17 mouse cellular contexts compared by ENCODE assay signal in genomic region chr16:58474875-58475274, GRCm38 (mm10). TPM values are rescaled to one million over a fixed set of nuclear protein-coding genes. Genes with fewer than 3 reads are reported as not detected.
A peak's percentile ranks its signal among the peaks of the same experiment; 100 is the strongest.
DNase-seq lines count a peak whose midpoint lies in the region; ATAC-seq and TF ChIP-seq lines count a peak whose summit lies in the region.
"Had no signal": no experiment of that assay in that cellular context is flagged by ENCODE, and none has a peak within 500 bp of the region (broad histone marks: within the 10 kb centered on the region; RNA-seq: fewer than 3 reads in every experiment).

No protein-coding gene starts in this region.

- no peak overlapping the region for H3K9ac ChIP-seq in heart, embryonic 14.5 days (ENCODE audit: low read length)
- H3K9ac ChIP-seq in intestine, embryonic 15.5 days: no peak overlapping the region
- H3K9ac ChIP-seq: embryonic facial prominence, embryonic 15.5 days; forebrain, embryonic 13.5 days; hindbrain, embryonic 14.5 days; liver, embryonic 15.5 days had no signal

- no peak for TF ChIP-seq POLR2A in bone marrow macrophage, adult 2 months (IDR thresholded peaks at IDR 0.05; ENCODE audit: borderline replicate concordance, low read depth, low read length)

- WGBS in heart, embryonic 14.5 days: 44% methylated on average over 3 of the region's 3 CpGs
- WGBS in intestine, embryonic 15.5 days: 71% methylated on average over 3 of the region's 3 CpGs
- 73% methylated on average over 3 of the region's 3 CpGs for WGBS in hindbrain, embryonic 10.5 days

- no peak for ATAC-seq in heart, embryonic 14.5 days (ENCODE audit: insufficient number of reproducible peaks, insufficient read depth, low FRiP score, low read depth)
- peak; percentile 81 for ATAC-seq in megakaryocyte progenitor cell, adult 5-6 weeks (replicated peaks; ENCODE audit: poor library complexity)
- ATAC-seq in intestine, embryonic 15.5 days: no peak
- ATAC-seq: forebrain, embryonic 13.5 days had no signal

- peaks cover 57% of the 10 kb centered on the region for H3K36me3 ChIP-seq in heart, embryonic 14.5 days (ENCODE audit: control insufficient read depth, insufficient read depth, low read length)
- peaks cover 10% of the 10 kb centered on the region; the same call in 1 of the 2 replicates for H3K36me3 ChIP-seq in intestine, embryonic 15.5 days
- H3K36me3 ChIP-seq in hindbrain, embryonic 10.5 days: peaks cover 47% of the 10 kb centered on the region

- H3K4me1 ChIP-seq in heart, embryonic 14.5 days (ENCODE audit: control insufficient read depth in 2 of 2, insufficient read depth in 2 of 2, low read length in 2 of 2): peaks cover 2 to 13% of the 10 kb centered on the region in 2 experiments
- peaks cover 27% of the 10 kb centered on the region for H3K4me1 ChIP-seq in bone marrow macrophage, adult 2 months (ENCODE audit: control insufficient read depth, insufficient read depth, low read length)
- peaks cover 5% of the 10 kb centered on the region; the same call in 1 of the 2 replicates for H3K4me1 ChIP-seq in intestine, embryonic 15.5 days (replicated peaks)
- H3K4me1 ChIP-seq in hindbrain, embryonic 10.5 days (replicated peaks): no peaks in the 10 kb centered on the region
- H3K4me1 ChIP-seq: embryonic facial prominence, embryonic 15.5 days; forebrain, embryonic 13.5 days; limb, embryonic 10.5 days; midbrain, embryonic 10.5 days had no signal

- H3K9me3 ChIP-seq in heart, embryonic 14.5 days (ENCODE audit: control insufficient read depth, low read length): 0 out of 2 replicates have a peak, but pooled peaks cover 3% of the 10 kb centered on the region
- H3K9me3 ChIP-seq in intestine, embryonic 15.5 days: no peaks in the 10 kb centered on the region
- peaks cover 9% of the 10 kb centered on the region for H3K9me3 ChIP-seq in hindbrain, embryonic 10.5 days
- H3K9me3 ChIP-seq: embryonic facial prominence, embryonic 15.5 days; limb, embryonic 10.5 days; liver, embryonic 15.5 days had no signal

- intact Hi-C loops in heart, postnatal 25 days (cut with DNase I): no loop called here

- no peak for TF ChIP-seq CTCF in bone marrow macrophage, adult 2 months (IDR thresholded peaks at IDR 0.05; ENCODE audit: low read depth, low read length)

- no peak overlapping the region for H3K4me2 ChIP-seq in heart, embryonic 14.5 days (ENCODE audit: low read length)
- no peak overlapping the region for H3K4me2 ChIP-seq in intestine, embryonic 15.5 days (replicated peaks)
- H3K4me2 ChIP-seq: embryonic facial prominence, embryonic 15.5 days; forebrain, embryonic 13.5 days; hindbrain, embryonic 14.5 days; liver, embryonic 15.5 days had no signal

- no peaks in the 10 kb centered on the region for H3K27me3 ChIP-seq in heart, embryonic 14.5 days (ENCODE audit: control insufficient read depth, insufficient read depth, low read length)
- no peaks in the 10 kb centered on the region for H3K27me3 ChIP-seq in intestine, embryonic 15.5 days (replicated peaks)
- H3K27me3 ChIP-seq in hindbrain, embryonic 10.5 days (ENCODE audit: insufficient read depth, poor library complexity, severe bottlenecking): no peaks in the 10 kb centered on the region
- H3K27me3 ChIP-seq: embryonic facial prominence, embryonic 15.5 days; forebrain, embryonic 13.5 days; liver, embryonic 15.5 days had no signal

- H3K4me3 ChIP-seq in heart, embryonic 14.5 days (ENCODE audit: control insufficient read depth in 1 of 2, insufficient read depth in 1 of 2, low read depth in 1 of 2, low read length in 2 of 2): no peak overlapping the region
- H3K4me3 ChIP-seq in bone marrow macrophage, adult 2 months (ENCODE audit: insufficient read depth, low read length): no peak overlapping the region
- no peak overlapping the region for H3K4me3 ChIP-seq in intestine, embryonic 15.5 days (replicated peaks)
- H3K4me3 ChIP-seq in hindbrain, embryonic 10.5 days: no peak overlapping the region
- H3K4me3 ChIP-seq: embryonic facial prominence, embryonic 15.5 days; forebrain, embryonic 13.5 days; limb, embryonic 10.5 days; liver, embryonic 15.5 days; midbrain, embryonic 10.5 days had no signal

- no peak for DNase-seq in heart, postnatal 25 days (ENCODE audit: low spot score)
- DNase-seq in layer of hippocampus, adult 9-11 months: peak; percentile 42
- DNase-seq in layer of hippocampus, adult 18-20 months (ENCODE audit: low spot score in 2 of 2): no peak
- DNase-seq in hindbrain, embryonic 10.5 days (ENCODE audit: low spot score): no peak
- DNase-seq: adrenal gland, postnatal 25 days; gastrocnemius, postnatal 25 days; thymus, postnatal 14 days had no signal

- peak overlapping the region; percentile 11 to 64; a peak in 2 of 4 replicates for H3K27ac ChIP-seq in heart, embryonic 14.5 days (replicated peaks in 1 of 2; ENCODE audit: control insufficient read depth in 1 of 2, insufficient read depth in 1 of 2, low read depth in 2 of 2, low read length in 2 of 2)
- H3K27ac ChIP-seq in bone marrow macrophage, adult 2 months (ENCODE audit: insufficient read depth, low read depth, low read length): peak overlapping the region; percentile 48
- no peak overlapping the region for H3K27ac ChIP-seq in intestine, embryonic 15.5 days
- H3K27ac ChIP-seq in hindbrain, embryonic 10.5 days: no peak overlapping the region
- H3K27ac ChIP-seq: embryonic facial prominence, embryonic 15.5 days; forebrain, embryonic 13.5 days; hindbrain, embryonic 14.5 days; limb, embryonic 10.5 days; midbrain, embryonic 10.5 days had no signal

RNA-seq across cellular contexts. Expression of gene St3gal6, which starts 49.2 kb away (rescaled TPM):
- polyA plus RNA-seq in heart, embryonic 14.5 days (2014; fragmentation: Nextera tagmentation; extraction: Ambion mirVana): 11.4 and 16.0 TPM in 2 replicates
- 10 to 100 TPM; 40.6 to 44.7 TPM for total RNA-seq in heart, postnatal 25 days (2021)
- total RNA-seq in layer of hippocampus, adult 18-20 months (2021): 10 to 100 TPM; 13.8 to 14.1 TPM
- polyA plus RNA-seq in bone marrow macrophage, adult 2 months (2012; ENCODE audit: insufficient read depth, insufficient read length, missing spikeins): 6.6 and 8.5 TPM in 2 replicates
- 2.8 and 4.5 TPM in 2 replicates for total RNA-seq in megakaryocyte progenitor cell, adult 5-6 weeks (2015)
- total RNA-seq in megakaryocyte progenitor cell, adult 5-6 weeks (2017): 4.0 and 8.0 TPM in 2 replicates
- 18.9 and 19.3 TPM in 2 replicates for polyA plus RNA-seq in intestine, embryonic 15.5 days (2015; fragmentation: Nextera tagmentation; extraction: Ambion mirVana)
- 8.7 and 10.2 TPM in 2 replicates for polyA plus RNA-seq in hindbrain, embryonic 10.5 days (2016; fragmentation: Nextera tagmentation; extraction: Ambion mirVana)

Comparison
In these comparisons a context has a peak if more than half of its experiments do, and no peak if none do; other contexts are left out.
1. H3K27ac ChIP-seq: peak in heart, embryonic 14.5 days (2 of 2) and bone marrow macrophage, adult 2 months (single experiment); none in intestine, embryonic 15.5 days (single experiment) and hindbrain, embryonic 10.5 days (single experiment).